Mouse (Mus musculus) cerebellum, postnatal 4 days (tissue): ENCODE data around the gene Slc4a7.
"Not testable (repeated sequence)": the region's sequence is repeated elsewhere in the genome, so short reads cannot be mapped to it uniquely, and the experiment has no call there.

Experiments used
- DNase-seq, 2 experiments: peaks; one replicate each; pipeline ENCODE4 v3.0.0; 2022; ENCODE audit warnings: low spot score in 2 of 2, mixed read lengths in 1 of 2

Gene Slc4a7

GRCm38 (mm10) chr14:14800332-14800731 lies 98.3 kb downstream of the Slc4a7 start:
- no peak for DNase-seq

- DNase-seq: no peak
Observed at GRCm38 (mm10) chr14:14800810-14801209, 98.7 kb downstream of the Slc4a7 start.

DNA sequence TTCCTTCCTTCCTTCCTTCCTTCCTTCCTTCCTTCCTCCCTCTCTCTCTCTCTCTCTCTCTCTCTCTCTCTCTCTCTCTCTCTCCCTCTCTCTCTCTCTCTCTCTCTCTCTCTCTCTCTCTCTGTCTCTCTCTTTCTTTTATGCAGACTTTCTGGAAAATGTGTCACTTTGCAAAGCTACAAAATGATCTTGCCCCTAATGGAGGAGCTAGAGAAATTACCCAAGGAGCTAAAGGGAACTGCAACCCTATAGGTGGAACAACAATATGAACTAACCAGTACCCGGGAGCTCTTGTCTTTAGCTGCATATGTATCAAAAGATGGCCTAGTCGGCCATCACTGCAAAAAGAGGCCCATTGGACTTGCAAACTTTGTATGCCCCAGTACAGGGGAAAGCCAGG lies 101.0 kb downstream of the Slc4a7 start, which contains the start of gene Nek10:
TSS of gene Nek10 (plus strand) at position 301 of the 400 bp plus-strand sequence.
- DNase-seq: not testable (repeated sequence)

GRCm38 (mm10) chr14:14803921-14804517 lies 101.9 kb downstream of the Slc4a7 start:
- DNase-seq: peak in 1 of 2 experiments; percentile 13

GRCm38 (mm10) chr14:14804518-14805212 lies 102.6 kb downstream of the Slc4a7 start:
- no peak for DNase-seq

- peak in 1 of 2 experiments; percentile 36 for DNase-seq
Observed at GRCm38 (mm10) chr14:14832520-14833240, 130.6 kb downstream of the Slc4a7 start.

GRCm38 (mm10) chr14:14833498-14833897 lies 131.4 kb downstream of the Slc4a7 start:
- no peak for DNase-seq

DNA sequence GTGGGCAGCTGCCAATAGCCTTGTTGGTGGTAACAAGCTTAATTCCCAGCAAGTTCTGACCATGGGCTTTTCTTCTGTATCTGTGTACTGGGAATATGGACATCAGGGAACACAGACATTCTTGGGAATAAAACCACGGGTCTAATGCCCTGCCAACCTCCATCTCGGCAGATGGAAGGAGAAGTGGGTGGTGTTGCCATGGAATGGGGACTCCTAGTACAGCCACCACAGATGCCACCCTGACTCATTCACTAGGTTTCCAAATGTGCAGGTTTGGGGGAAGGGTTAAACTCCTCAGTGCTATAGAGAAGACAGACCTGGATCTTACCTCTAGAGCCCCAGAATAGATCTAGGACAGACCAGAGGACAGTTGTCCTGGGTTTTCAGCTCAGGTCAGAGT lies 132.2 kb downstream of the Slc4a7 start:
- no peak for DNase-seq

DNA sequence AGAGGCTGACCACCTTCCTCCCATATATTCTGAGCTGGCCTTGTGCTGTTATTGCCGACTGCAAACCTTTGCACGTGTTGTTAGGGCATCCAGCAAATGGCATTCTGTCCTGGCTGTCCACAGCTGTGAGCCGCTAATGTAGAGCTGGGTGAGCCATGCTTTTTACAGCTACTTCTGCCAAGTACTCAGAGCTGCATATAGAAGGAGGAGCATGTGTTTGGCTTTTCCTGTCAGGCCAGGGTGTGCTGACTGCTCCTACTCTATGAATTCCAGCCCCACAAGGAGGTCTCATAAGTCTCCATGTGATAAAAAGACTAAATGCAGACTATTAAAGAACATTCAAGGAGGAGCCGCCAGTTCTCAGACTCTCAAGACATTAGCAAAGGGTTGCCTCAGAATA lies 135.5 kb downstream of the Slc4a7 start:
- no peak for DNase-seq

DNA sequence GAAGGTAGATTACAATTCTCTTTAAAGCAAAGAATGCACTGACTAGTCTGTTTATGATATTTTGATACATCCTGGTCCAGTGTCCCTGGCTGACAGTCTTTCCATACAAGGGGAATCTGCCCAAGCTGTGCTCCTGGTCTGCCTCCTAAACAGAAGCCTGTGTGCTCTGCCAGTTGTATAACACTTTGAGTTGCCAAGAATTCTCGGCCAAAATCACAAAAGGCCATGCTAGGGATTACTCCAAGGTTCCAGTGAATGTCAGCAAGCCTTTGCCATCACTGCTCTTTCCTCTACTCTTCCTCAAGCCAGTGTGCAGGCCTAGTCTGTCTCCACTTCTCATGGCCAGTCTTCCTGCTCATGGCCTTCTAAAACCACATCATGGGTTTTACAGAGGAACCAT lies 136.0 kb downstream of the Slc4a7 start:
- DNase-seq: no peak

GRCm38 (mm10) chr14:14842734-14843530 lies 140.9 kb downstream of the Slc4a7 start:
- no peak for DNase-seq
